Mouse (Mus musculus): ENCODE results near the gene Peak1.

The Peak1 gene

DNA sequence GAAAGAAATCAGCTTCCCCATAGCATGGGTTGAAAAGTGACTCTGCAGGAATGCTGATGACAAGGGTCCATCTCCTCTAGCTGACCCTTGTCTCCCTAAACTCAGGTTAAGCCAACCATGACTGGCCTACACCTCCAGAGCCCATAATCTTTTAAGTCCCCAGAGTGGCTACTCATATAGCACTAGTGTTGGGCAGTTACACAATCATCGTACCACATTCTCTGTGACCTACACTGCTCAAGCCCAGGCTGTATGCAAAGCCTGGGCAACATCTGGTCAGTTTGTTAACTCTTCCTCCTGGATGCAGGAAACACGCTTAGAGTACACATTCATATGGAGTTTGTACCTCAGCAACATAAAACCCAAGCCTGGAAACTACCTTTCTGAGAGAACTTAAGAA, 217.7 kb downstream of the Peak1 start:
- DNase-seq (ENCODE audit: low spot score) = no peak

GRCm38 (mm10) chr9:56196921-56197320, 220.9 kb downstream of the Peak1 start:
- no peak for DNase-seq (ENCODE audit: low spot score)

DNA sequence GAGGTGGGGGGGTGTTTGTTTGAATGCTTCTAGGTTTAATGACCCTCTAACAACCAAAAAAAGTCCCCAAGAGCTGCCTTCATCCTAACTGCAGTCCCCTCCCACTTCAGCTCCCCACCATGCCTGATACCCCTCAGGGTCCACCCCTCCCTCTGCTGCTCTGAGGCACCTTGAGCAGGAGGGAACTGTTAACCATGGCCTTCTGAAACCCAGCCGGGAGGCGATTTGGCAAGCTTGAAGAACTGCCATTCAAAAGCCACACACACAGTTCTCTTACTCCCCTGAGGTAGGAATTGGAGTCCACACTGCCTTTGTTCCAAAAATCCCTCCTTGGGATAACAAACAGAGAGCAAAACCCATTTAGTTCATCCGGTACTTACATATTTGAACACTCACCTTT, 222.7 kb downstream of the Peak1 start:
- DNase-seq (ENCODE audit: low spot score) = no peak

- DNase-seq (ENCODE audit: low spot score) = no peak
Observed at GRCm38 (mm10) chr9:56191498-56192455, 226.1 kb downstream of the Peak1 start.

- no peak for DNase-seq (ENCODE audit: low spot score)
Observed at GRCm38 (mm10) chr9:56180118-56180781, 237.6 kb downstream of the Peak1 start.

- DNase-seq (ENCODE audit: low spot score) = no peak
Observed at GRCm38 (mm10) chr9:56179416-56180117, 238.3 kb downstream of the Peak1 start.

- DNase-seq (ENCODE audit: low spot score) = no peak
Observed at GRCm38 (mm10) chr9:56177354-56177753, 240.5 kb downstream of the Peak1 start.

DNA sequence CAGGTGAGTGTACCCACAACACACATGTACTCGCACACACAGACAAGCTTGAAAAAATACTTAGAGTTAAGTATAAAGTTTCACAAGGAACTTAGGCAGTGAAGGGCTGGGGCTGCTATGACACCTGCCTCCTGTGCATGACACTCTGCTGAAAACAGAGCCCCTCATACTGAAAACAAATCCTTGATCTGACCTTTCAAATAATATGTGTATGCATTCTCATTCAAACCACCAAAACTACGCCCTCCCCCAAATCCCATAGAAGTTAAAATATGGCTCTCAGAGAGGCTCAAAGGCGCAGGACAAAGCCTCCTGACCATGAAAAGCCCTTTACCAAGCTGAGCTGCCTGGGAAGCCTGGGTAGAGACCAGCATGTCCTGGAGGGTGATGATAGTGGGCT, 242.6 kb downstream of the Peak1 start:
- DNase-seq (ENCODE audit: low spot score) = no peak

DNA sequence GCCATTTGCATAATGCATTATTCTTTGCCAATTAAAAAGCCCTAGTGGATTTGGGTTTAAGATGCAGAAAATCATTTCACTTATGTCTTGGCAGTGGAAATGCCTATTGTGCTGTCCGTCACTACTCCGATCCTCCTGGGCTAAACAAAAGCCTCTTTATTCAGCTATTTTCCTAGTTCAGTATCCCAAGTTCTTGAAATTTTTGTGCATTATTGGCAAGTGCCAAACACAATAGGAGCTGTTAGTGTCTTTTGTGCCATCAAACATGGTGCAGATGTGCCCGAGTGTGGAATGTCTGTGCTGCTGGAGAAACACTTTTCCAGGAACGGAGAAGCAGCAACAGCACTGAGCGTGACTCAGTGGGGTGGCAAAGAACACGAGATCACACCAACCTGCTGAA, 250.2 kb downstream of the Peak1 start:
- no peak for DNase-seq (ENCODE audit: low spot score)

DNA sequence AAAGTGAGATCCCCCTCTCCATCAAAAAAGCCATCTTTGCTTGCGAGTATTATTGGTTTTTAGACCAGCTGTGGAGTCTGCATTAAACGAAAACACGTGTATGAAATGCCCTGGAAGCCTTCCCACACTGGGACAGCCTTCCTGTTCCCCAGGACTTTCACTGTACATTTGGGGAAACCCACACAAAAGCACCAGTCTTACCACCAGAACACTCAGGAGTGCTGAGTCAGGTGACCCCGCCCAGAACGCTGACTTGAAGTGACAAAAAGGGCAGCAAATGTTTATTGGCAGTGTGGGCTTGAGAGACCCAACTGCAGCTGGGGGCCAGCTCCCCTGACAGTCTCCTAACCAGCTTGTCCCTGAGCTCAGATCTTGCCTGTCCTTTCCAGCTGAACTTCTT, 251.7 kb downstream of the Peak1 start:
- DNase-seq (ENCODE audit: low spot score) = no peak

DNA sequence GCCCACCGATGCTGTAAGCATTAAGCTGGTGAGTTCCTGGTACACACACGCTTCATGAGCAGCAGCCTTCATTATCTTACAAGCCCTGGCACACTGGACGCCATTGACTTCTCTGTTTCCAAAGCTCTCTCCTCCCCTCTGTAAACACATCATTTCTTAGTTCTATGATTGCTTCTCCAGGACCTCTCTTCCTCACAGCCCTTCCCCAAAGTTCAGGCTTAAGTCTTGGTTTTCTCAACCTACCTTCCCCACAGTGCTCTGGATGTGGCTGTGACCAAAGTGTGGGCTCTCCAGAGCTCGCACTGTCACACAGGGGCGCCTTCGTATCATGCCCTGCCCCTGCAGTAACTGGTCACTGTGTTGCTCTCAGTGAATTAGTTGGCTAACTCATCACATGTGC, 252.5 kb downstream of the Peak1 start, which contains the start of gene Tspan3:
Tspan3 (minus strand) TSS at position 101 of the 400 bp plus-strand sequence.
- no peak for DNase-seq (ENCODE audit: low spot score)

- peak; percentile 62 for DNase-seq (ENCODE audit: low spot score)
Observed at GRCm38 (mm10) chr9:56160341-56161141, 257.3 kb downstream of the Peak1 start.

DNA sequence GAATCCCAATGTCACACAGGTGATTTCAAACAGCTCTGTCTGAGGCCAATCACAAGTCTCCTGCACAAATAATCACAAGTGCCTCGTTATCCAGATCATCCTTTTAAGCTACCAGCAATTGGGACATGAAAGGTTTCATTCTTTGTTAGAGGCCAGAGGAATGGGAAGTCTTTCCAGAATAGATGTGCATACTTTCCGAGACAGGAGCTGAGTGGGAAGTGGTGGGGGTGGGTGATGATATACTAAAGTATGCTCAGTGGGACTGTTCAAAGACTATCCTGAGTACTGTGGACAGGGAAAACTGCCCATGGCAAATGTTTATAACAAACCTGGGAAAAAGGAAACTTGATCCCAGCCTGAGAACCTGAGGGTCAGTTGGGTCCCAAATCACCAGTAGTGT, 258.4 kb downstream of the Peak1 start:
- DNase-seq (ENCODE audit: low spot score) = no peak

DNA sequence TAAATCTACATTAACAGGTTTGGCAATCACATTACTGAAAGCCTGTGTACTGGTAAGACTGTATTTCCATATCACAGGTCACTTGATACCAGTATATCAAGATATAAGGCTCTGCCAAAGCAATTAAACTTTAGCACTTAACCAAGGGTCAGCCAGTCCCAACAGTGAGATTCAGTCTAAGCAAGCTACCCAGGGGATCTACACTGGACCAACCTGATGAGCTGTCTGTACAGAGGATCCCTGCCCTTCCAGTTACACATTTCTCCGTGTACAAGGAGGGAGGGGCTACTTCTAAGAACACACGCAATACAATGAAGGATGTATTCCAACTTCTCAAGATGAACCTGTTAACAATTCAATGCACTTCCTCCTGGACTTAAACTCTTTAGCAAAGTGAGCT, 259.8 kb downstream of the Peak1 start:
- DNase-seq (ENCODE audit: low spot score) = no peak

GRCm38 (mm10) chr9:56154572-56154971, 263.3 kb downstream of the Peak1 start:
- no peak for DNase-seq (ENCODE audit: low spot score)

GRCm38 (mm10) chr9:56152482-56153007, 265.3 kb downstream of the Peak1 start:
- DNase-seq (ENCODE audit: low spot score) = no peak

- DNase-seq (ENCODE audit: low spot score) = no peak
Observed at GRCm38 (mm10) chr9:56151745-56152481, 266.0 kb downstream of the Peak1 start.
